Mouse (Mus musculus): ENCODE measurements around the gene Copb1.
"Not testable (repeated sequence)": the region's sequence is repeated elsewhere in the genome, so short reads cannot be mapped to it uniquely, and the experiment has no call there.

Gene Copb1

GRCm38 (mm10) chr7:114220433-114220832 lies 34.1 kb downstream of the Copb1 start:
- no peak for DNase-seq (ENCODE audit: low spot score in 2 of 2)

DNA sequence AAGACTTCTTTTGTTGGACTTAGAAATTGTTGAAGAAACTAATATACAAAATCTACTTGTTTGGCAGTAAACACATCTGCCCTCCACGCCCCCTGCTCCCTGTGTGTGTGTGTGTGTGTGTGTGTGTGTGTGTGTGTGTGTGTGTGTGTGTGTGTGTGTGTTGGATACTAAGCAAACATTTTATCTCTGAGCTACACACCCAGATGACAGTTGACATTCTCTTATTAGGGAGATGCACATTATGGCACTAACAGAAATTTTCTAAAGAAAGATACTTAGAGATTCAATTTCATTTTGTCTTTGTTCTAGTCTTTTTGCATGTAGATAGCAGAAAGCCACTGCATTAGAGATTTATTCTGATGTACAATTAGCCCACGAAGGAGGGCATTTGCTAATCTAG lies 37.6 kb downstream of the Copb1 start:
- no peak for DNase-seq (ENCODE audit: low spot score in 2 of 2)

GRCm38 (mm10) chr7:114214385-114214784 lies 40.1 kb downstream of the Copb1 start:
- DNase-seq (ENCODE audit: low spot score in 2 of 2) = no peak

DNA sequence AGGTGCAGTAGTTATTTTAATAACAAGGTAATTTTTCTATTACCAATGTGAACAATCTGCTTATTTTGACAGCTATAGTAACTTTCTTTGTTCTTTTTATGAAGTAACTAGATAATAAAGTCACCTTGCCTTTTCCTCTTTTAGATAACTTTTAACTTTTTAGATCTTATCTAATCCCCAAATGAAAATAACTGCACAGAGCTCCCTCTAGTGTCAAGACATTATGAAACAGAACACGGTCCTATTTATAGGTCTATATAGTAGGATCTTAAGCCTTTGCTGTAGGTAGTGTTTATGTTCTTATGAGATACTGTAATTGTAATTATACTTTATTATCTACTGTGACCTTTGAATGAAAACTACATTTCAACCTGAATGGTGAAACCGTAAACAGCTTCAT lies 41.0 kb downstream of the Copb1 start:
- no peak for DNase-seq (ENCODE audit: low spot score in 2 of 2)

DNA sequence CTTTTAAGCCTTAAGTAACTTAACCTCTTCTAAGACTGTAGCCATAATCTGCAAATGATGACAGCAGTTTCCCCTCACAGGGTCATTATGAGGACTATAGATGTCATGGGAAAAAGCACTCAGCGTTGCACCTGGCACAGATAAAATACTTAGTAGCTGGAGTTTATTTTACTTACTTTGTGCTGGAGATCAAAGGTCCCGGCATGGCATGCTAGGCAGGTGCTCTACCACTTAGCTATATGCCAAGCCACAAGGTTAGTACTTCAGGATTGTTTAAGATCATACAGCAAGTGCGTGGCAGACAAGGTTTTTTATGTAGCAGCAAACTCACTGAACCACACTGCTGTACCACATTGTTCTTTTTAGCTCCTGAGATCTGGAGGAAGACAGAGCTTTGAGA lies 43.9 kb downstream of the Copb1 start:
- DNase-seq (ENCODE audit: low spot score in 2 of 2) = no peak

DNA sequence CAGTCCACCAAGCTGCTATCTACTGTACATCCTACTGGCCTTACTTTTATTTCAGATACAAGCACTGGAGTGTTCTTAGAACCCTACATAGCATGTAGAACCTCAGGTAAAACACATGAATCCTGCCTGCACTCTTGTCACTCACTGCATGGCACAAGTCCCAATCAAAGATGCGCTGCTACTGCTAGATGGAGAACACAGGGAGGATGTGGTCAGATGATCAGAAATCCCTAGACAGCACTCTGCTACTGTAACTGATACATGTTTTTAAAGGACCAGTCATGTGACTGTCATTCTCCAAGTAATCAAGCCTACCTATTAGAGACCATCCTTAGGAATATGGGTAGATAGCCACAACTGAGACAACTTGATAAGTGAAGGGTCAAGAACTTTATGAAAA lies 44.7 kb downstream of the Copb1 start:
- DNase-seq (ENCODE audit: low spot score in 2 of 2) = no peak

GRCm38 (mm10) chr7:114203491-114204359 lies 50.8 kb downstream of the Copb1 start:
- no peak for DNase-seq (ENCODE audit: low spot score in 2 of 2)

DNA sequence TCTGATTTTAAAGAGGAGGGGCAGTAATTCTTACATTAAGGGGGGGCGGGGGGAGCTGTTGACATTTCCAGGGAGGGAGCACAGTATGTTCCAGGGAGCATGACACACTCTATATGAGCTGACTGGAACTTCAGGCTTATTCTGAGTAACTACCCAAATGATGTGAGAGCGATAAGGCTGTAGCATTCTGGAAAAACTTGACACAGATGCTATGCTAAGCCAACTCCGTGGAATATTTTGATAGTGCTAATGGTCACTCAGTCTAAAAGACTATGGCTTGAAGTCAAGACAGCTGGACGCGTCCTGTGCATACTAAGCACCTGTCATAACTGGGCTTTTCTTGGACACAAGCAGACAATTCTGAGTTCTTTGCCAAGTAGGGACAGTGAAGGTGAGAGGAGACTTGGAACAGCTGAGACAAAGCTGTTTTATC lies 51.5 kb downstream of the Copb1 start:
- no peak for DNase-seq (ENCODE audit: low spot score in 2 of 2)

DNA sequence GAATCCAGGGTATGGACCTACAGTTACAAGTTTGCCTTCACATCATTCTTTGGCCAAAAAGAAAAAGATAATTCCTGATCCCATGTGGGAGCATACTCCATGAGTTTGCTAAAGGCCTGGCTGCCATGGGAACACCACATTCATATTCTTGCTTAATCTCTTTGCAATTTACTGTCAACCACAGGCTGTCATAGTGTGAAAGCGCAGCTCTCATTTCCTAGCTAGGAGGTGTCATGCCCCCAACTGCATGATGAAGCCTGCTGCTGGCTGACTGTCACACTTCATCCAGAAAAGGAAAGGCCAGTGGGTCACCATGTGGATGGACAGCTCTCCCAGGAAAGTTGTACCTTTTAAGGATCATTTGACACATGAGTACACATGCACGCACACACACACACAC lies 53.9 kb downstream of the Copb1 start:
- DNase-seq (ENCODE audit: low spot score in 2 of 2) = no peak

- no peak for DNase-seq (ENCODE audit: low spot score in 2 of 2)
These were observed 54.9 kb downstream of the Copb1 start for GRCm38 (mm10) chr7:114199428-114200110.

- no peak for DNase-seq (ENCODE audit: low spot score in 2 of 2)
These were observed 56.3 kb downstream of the Copb1 start for GRCm38 (mm10) chr7:114198252-114198651.

DNA sequence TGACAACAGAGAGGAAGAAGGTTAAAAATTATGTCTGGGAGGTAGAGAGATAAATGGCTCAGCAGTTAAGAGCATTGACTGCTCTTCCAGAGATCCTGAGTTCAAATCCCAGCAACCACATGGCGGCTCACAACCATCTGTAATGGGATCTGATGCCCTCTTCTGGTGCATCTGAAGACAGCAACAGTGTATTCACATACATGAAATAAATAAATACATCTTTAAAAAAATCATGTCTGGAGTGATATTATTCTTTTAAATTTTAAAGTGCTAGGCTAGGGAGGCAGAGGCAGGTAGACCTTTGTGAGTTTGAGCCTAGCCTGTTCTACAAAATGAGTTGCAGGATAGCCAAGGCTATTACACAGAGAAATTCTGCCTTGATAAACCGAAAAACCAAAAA lies 57.9 kb downstream of the Copb1 start:
- DNase-seq (ENCODE audit: low spot score in 2 of 2) = not testable (repeated sequence)

DNA sequence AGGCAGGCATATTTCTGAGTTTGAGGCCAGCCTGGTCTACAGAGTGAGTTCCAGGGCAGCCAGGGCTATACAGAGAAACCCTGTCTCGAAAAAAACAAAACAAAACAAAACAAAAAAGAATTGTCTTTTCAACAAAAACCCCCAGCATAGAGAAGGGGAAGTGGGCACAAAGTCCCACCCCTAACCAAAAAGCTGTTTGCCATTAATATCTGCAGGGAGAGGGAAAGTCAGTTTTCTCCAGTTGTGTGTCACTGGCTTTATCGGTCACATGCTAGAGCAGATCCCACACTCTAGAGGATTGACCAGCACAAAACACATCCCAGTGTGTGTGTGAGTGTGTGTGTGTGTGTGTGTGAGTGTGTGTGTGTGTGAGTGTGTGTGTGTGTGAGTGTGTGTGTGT lies 59.7 kb downstream of the Copb1 start:
- not testable (repeated sequence) for DNase-seq (ENCODE audit: low spot score in 2 of 2)

GRCm38 (mm10) chr7:114194224-114194623 lies 60.3 kb downstream of the Copb1 start:
- no peak for DNase-seq (ENCODE audit: low spot score in 2 of 2)

- DNase-seq (ENCODE audit: low spot score in 2 of 2) = no peak
These were observed 61.0 kb downstream of the Copb1 start for GRCm38 (mm10) chr7:114193284-114194067.

DNA sequence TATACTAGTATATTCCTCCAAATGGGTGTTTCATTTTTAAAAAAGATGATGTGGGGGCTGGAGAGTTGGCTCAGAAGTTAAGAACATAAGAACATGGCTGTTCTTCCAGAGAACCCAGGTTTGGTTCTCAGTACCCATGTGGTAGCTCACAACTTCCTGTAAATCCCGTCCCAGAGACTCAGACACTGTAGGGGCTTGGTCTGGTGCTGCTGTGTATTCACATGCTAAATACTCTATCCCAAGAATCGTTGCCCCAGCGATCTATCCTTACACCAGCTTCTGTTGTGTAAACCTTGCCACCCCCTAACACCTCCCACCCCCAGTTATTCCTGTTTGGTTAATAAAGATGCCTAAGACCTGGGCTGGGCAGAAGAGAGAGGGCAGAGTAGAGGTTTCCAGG lies 61.9 kb downstream of the Copb1 start:
- DNase-seq (ENCODE audit: low spot score in 2 of 2) = no peak

DNA sequence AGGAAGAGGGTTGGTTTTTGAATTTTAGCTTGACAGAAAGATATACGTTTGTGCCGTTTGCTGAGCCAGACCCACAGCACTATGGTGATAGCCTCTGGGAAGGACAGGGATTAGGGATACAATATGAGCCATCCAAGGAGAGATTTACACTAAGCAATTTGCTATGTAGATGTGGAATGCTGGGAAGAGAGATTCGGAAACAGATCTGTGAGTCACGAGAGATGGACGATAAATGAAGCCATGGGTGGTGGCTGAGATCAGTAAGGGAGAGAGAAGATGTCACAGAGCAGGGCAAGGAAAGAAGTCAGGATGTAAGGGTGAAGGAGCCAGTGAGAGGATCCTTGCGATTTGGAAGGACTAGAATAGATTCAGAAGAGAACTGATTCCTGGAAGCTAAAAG lies 71.1 kb downstream of the Copb1 start:
- DNase-seq (ENCODE audit: low spot score in 2 of 2) = no peak

GRCm38 (mm10) chr7:114182708-114183107 lies 71.8 kb downstream of the Copb1 start:
- DNase-seq (ENCODE audit: low spot score in 2 of 2) = no peak

- DNase-seq (ENCODE audit: low spot score in 2 of 2) = peak; percentile 49 to 81
These were observed 73.1 kb downstream of the Copb1 start for GRCm38 (mm10) chr7:114181391-114181790.

GRCm38 (mm10) chr7:114176588-114176987 lies 77.9 kb downstream of the Copb1 start:
- DNase-seq (ENCODE audit: low spot score in 2 of 2) = no peak

DNA sequence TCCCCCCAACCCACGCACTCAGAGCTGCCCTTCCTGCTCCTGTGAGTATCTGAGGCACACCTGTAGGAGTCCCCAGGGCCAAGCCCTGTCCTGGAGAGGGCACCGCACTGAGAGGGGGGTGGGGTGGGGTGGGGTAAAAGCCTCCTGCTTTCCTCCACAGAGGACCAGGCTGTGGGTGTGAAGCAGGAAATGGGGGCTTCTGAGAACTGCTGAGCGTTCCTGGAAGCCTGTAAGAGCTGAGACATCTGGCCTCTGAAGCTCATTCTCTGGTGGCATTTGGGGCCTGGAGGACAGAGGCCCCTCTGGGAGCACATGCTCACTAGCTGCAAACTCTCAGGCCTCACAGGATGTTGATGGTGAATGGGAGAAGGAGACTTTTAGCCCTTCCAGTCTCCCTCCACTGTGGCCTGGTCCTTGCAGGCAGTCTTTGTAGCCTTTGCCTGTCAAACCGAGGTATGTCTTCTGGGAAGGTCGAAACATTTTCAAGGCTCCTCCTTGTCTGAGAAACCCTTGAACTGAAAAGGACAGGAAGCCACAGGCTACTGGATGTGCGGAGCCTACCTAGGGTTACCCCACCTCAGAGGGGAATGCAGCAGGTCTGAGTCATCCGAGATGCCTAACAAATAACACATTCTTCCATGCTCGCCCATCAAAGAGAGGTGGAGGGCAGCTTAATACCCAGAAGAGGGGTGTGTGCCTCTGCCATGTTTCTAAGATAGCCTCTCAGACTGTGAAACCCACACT lies 83.0 kb downstream of the Copb1 start:
- no peak for DNase-seq (ENCODE audit: low spot score in 2 of 2)

- no peak for DNase-seq (ENCODE audit: low spot score in 2 of 2)
These were observed 84.5 kb downstream of the Copb1 start for GRCm38 (mm10) chr7:114169996-114170395.
